Mouse (Mus musculus) heart, adult 2 months (tissue): ENCODE measurements around the gene Katnbl1. TPM values are rescaled to one million over a fixed set of nuclear protein-coding genes. Genes with fewer than 3 reads are reported as not detected.
"Not testable (repeated sequence)": the region's sequence is repeated elsewhere in the genome, so short reads cannot be mapped to it uniquely, and the experiment has no call there.

Experiments
- DNase-seq, 2 experiments: peaks; one replicate each; pipeline ENCODE4 v3.0.0; 2021
- H3K27ac ChIP-seq: fragments of 200-600 bp; 2 replicates; pipeline ENCODE4 v1.8.1; 2022
- H3K27me3 ChIP-seq: fragments of 200-500 bp; 2 replicates; pipeline ENCODE4 v1.6.1; 2012; ENCODE audit warnings: mild to moderate bottlenecking, low read length, inconsistent platforms, mixed read lengths; ENCODE audit not compliant: control insufficient read depth, insufficient read depth
- H3K36me3 ChIP-seq: fragments of 200-500 bp; 2 replicates; pipeline ENCODE4 v1.6.1; 2012; ENCODE audit warnings: low read length, inconsistent platforms; ENCODE audit not compliant: control insufficient read depth, insufficient read depth
- H3K4me1 ChIP-seq: fragments of 200-500 bp; 2 replicates; pipeline ENCODE4 v1.6.1; 2011; ENCODE audit warnings: low read length; ENCODE audit not compliant: control insufficient read depth, insufficient read depth
- H3K4me3 ChIP-seq: fragments of 200-600 bp; 2 replicates; pipeline ENCODE4 v1.8.1; 2022
- H3K79me2 ChIP-seq: fragments of 200-500 bp; replicated peaks from 2 replicates; pipeline ENCODE4 v1.6.1; 2012; ENCODE audit warnings: mild to moderate bottlenecking, inconsistent platforms, low read length, moderate library complexity, mixed read lengths; ENCODE audit not compliant: control insufficient read depth, insufficient read depth
- H3K9ac ChIP-seq: fragments of 200-500 bp; 2 replicates; pipeline ENCODE4 v1.6.1; 2012; ENCODE audit warnings: low read depth, mild to moderate bottlenecking, control low read depth, inconsistent platforms, low read length, mixed read lengths
- CTCF ChIP-seq: fragments of 200-600 bp; IDR thresholded peaks from 2 replicates; pipeline ENCODE4 v1.8.1; 2022; ENCODE audit warnings: antibody characterized with exemption, mild to moderate bottlenecking, moderate library complexity
- EP300 ChIP-seq: fragments of 200-500 bp; IDR thresholded peaks from 2 replicates; pipeline ENCODE4 v1.6.1; 2011; ENCODE audit warnings: low read depth, low read length, control low read depth; ENCODE audit not compliant: insufficient read depth
- POLR2A ChIP-seq: fragments of 200-500 bp; IDR thresholded peaks from 2 replicates; pipeline ENCODE4 v1.6.1; 2011; ENCODE audit warnings: mild to moderate bottlenecking, low read depth, low read length, control low read depth; ENCODE audit not compliant: insufficient read depth
- WGBS: fragments of 180-500 bp; shearing (Covaris S2); methylation state at CpG from one replicate; pipeline ENCODE4 v1.1.7; 2018; 5-methylcytosine and 5-hydroxymethylcytosine counted together
- intact Hi-C: fragments of 180-260 bp; cut with DNase I; formaldehyde crosslinking; loops from one replicate; pipeline ENCODE4 v1.15.1; 2025
- polyA plus RNA-seq: library from polyadenylated mRNA; depleted of rRNA; stranded (reverse); fragments of >200 nt; gene quantifications from 2 replicates; pipeline ENCODE4 v1.2.3, GENCODE M21; 2012
- total RNA-seq, 2 experiments: library from RNA; stranded (reverse); gene quantifications; 2 replicates each; pipeline ENCODE4 v1.2.3; 2021

The Katnbl1 gene
- total and polyA plus RNA-seq, 3 experiments: 1.2 to 4.4 (median 3.9) TPM

DNA sequence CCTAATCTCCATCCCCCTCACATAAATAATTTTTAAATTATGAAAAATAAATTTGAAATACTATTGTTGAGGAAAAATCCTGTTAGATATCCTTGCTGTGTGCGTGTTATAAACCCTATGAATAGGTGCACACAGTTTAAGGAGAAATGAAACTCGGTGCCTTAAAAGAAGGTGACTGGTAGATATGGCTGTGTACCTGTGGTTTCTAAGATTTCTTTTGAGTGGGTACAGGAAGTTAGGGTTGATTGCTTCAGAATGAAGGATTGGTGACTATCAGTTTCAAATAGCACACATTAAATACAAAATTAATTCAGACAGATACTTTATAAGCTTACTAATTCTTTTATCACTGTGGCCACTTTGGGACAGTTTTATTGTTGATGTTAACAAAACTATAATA, 58.6 kb downstream of the Katnbl1 start:
- H3K4me3 ChIP-seq: no peak overlapping the region
- no peaks in the 10 kb centered on the region for H3K36me3 ChIP-seq
- no peaks in the 10 kb centered on the region for H3K79me2 ChIP-seq
- WGBS: 83% methylated on average over 2 of the region's 2 CpGs
- no peak overlapping the region for H3K9ac ChIP-seq
- H3K4me1 ChIP-seq: no peaks in the 10 kb centered on the region
- H3K27me3 ChIP-seq: no peaks in the 10 kb centered on the region
- DNase-seq: no peak
- TF ChIP-seq POLR2A: no peak
- H3K27ac ChIP-seq: no peak overlapping the region
- intact Hi-C loops: no loop called here

- H3K36me3 ChIP-seq: no peaks in the 10 kb centered on the region
- H3K27ac ChIP-seq: no peak overlapping the region
- intact Hi-C loops: no loop called here
- H3K4me3 ChIP-seq: no peak overlapping the region
- no peaks in the 10 kb centered on the region for H3K27me3 ChIP-seq
- no peak for DNase-seq
- H3K9ac ChIP-seq: no peak overlapping the region
- TF ChIP-seq POLR2A (no peak), EP300 (no peak)
- 36% methylated on average over 2 of the region's 2 CpGs for WGBS
- H3K4me1 ChIP-seq: no peaks in the 10 kb centered on the region
- H3K79me2 ChIP-seq: no peaks in the 10 kb centered on the region
Measured at GRCm38 (mm10) chr2:112443491-112443890, 64.5 kb downstream of the Katnbl1 start.

DNA sequence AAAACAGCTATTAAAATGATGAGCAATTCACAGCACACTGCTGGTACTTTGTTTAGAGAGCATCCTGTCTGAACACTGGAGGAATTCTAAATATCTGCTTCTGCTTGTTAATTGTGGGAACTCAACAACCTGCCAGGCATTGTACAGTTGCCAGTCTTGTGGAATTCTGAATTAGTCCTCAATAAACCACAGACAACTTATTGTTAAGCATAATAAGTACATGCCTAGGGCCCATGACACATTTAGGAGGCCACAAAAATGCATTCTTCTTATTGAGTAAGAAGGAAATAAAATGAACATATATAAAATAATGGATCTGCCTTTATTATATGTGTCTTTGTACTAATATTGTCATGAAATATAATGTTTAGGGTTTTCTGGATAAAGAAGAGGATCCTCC, 66.5 kb downstream of the Katnbl1 start:
- Histone ChIP-seq H3K9ac (no peak overlapping the region), H3K79me2 (no peaks in the 10 kb centered on the region), H3K27me3 (no peaks in the 10 kb centered on the region), H3K27ac (no peak overlapping the region), H3K4me1 (no peaks in the 10 kb centered on the region), H3K36me3 (no peaks in the 10 kb centered on the region), H3K4me3 (no peak overlapping the region)
- intact Hi-C loops: no loop called here
- TF ChIP-seq POLR2A (no peak), CTCF (no peak), EP300 (no peak)
- DNase-seq: no peak

- H3K4me1 ChIP-seq, H3K27ac ChIP-seq, H3K36me3 ChIP-seq, intact Hi-C loops, H3K9ac ChIP-seq, DNase-seq, H3K4me3 ChIP-seq, H3K79me2 ChIP-seq, H3K27me3 ChIP-seq: not testable (repeated sequence)
- WGBS: 70% methylated on average over 4 of the region's 4 CpGs
Measured at GRCm38 (mm10) chr2:112448046-112448445, 69.0 kb downstream of the Katnbl1 start.

DNA sequence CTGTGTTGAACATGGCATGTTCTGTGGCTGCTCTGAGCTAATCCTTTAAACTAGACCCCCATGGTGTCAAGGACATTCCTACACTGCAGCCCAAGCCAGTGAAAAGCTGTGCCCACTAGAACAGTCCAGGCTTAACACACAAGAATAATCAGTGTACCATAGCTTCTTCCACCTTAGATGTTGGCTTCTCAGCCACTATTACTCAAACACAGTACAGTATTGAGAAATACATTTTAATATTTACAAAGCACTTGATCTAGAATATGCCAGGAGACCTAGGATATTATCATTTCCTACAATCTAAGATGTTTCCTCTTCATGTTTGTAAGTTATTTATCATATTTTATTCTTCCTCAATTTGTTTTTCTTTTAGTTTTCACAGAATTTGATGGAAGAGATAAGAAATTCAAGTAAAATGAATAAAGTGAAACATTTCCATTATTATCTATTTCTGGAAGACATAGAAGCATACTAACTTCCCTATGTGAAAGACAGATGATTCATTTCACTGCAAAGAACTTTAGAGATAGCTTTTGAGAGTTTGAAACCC, 69.6 kb downstream of the Katnbl1 start:
- Histone ChIP-seq H3K27ac (no peak overlapping the region), H3K4me3 (no peak overlapping the region), H3K27me3 (no peaks in the 10 kb centered on the region), H3K4me1 (no peaks in the 10 kb centered on the region), H3K79me2 (no peaks in the 10 kb centered on the region), H3K36me3 (no peaks in the 10 kb centered on the region), H3K9ac (no peak overlapping the region)
- TF ChIP-seq POLR2A (no peak), EP300 (no peak), CTCF (no peak)
- intact Hi-C loops: no loop called here
- DNase-seq: no peak

- no peaks in the 10 kb centered on the region for H3K36me3 ChIP-seq
- H3K9ac ChIP-seq: no peak overlapping the region
- H3K27ac ChIP-seq: no peak overlapping the region
- TF ChIP-seq POLR2A (no peak), CTCF (peak; percentile 66)
- no peak for DNase-seq
- no peaks in the 10 kb centered on the region for H3K27me3 ChIP-seq
- 30% methylated on average over 4 of the region's 4 CpGs for WGBS
- no peak overlapping the region for H3K4me3 ChIP-seq
- H3K4me1 ChIP-seq: no peaks in the 10 kb centered on the region; the same call in 1 of the 2 replicates
- no peaks in the 10 kb centered on the region for H3K79me2 ChIP-seq
- intact Hi-C loops: loop anchor here (5.0 kb wide), 1 partner anchor 182 kb away; the partner anchor contains the start of genes Gm21985 and Slc12a6
Measured at GRCm38 (mm10) chr2:112449597-112450296, 70.7 kb downstream of the Katnbl1 start.

GRCm38 (mm10) chr2:112452513-112452912, 73.5 kb downstream of the Katnbl1 start:
- not testable (repeated sequence) for H3K27ac ChIP-seq, H3K4me3 ChIP-seq, H3K36me3 ChIP-seq, H3K79me2 ChIP-seq, H3K4me1 ChIP-seq, H3K27me3 ChIP-seq, DNase-seq, H3K9ac ChIP-seq
- intact Hi-C loops: loop anchor here (5.0 kb wide), 1 partner anchor 185 kb away; the partner anchor contains the start of genes Gm21985 and Slc12a6
